ENCODE assay signal across 9 mouse cellular contexts in the genomic region with DNA sequence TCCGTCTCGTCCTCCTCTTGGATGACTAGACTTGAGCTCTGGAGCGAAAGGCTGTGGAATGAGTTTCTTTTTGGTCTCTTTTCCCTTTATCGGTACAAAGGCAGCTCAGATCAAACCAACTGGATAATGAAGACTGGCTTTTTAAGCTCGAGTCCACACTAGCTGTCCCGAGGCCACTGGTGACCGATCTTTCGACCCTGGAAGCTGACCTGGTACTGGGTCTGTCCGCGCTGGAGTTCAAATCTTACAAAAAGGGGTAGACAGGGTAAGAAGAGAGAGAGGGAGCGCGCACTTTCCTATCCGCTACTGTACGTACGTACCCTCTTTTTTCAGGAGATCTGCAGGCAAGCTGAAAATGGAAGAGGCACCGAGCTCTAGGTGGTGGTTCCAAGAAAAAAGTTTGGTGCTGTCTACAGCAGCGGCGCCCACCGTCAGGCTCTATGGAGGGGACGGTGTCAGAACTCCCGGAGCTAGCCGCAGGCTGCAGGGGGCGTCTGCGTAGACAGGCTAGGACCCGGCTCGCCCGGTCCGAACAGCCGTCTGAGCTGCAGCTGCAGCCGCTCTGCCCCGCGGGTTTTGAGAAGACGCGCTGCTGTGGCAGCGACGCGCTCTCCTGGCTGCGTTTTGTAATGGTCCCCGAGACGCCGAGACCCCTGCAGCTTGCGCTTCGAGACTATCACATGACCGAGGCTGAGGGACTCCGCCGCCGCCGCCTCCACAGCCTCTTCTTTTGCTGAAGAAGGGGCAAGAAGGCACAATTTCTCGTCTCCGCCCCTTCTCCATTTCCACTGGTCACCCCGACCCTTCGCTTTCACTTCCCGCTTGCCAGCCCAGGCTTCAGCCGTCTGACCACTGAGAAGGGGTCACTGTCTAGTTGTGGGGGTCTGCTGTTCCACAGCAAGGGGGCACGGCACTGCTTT. TPM values are rescaled to one million over a fixed set of nuclear protein-coding genes. Genes with fewer than 3 reads are reported as not detected.
A peak's percentile ranks its signal among the peaks of the same experiment; 100 is the strongest.
DNase-seq lines count a peak whose midpoint lies in the region; ATAC-seq lines count a peak whose summit lies in the region.
"Had no signal": no experiment of that assay in that cellular context is flagged by ENCODE, and none has a peak within 500 bp of the region (broad histone marks: within the 10 kb centered on the region; RNA-seq: fewer than 3 reads in every experiment).

No protein-coding gene starts in this region.

- no peaks in the 10 kb centered on the region for H3K36me3 ChIP-seq in hindbrain, embryonic 12.5 days

- intact Hi-C loops in heart, postnatal 25 days (cut with DNase I), result no loop called here

- peaks cover 38% of the 10 kb centered on the region for H3K4me1 ChIP-seq in hindbrain, embryonic 12.5 days

- peak overlapping the region; percentile 46 for H3K4me3 ChIP-seq in hindbrain, embryonic 12.5 days
- H3K4me3 ChIP-seq: erythroblast, embryonic 14.5 days had no signal

- H3K27me3 ChIP-seq in hindbrain, embryonic 12.5 days, result peaks cover 99% of the 10 kb centered on the region

- H3K27ac ChIP-seq in hindbrain, embryonic 12.5 days, result no peak overlapping the region

- peak overlapping the region; percentile 84 for H3K4me2 ChIP-seq in hindbrain, embryonic 12.5 days (replicated peaks)

- peak; percentile 85 for DNase-seq in heart, adult 11 months
- DNase-seq in heart, postnatal 25 days (ENCODE audit: low spot score), result no peak
- DNase-seq in embryo, embryonic 10.5 days (ENCODE audit: low spot score), result peak; percentile 60
- peak; percentile 45 for DNase-seq in mesoderm, embryonic 11.5 days (ENCODE audit: low read depth, low spot score)
- DNase-seq in cerebellum, adult 11-12 months, result no peak
- DNase-seq in cerebellum, adult 9-10 months, result no peak
- DNase-seq in right cerebral cortex, postnatal 36 days (ENCODE audit: low spot score in 2 of 2), result no peak

- H3K9ac ChIP-seq in hindbrain, embryonic 12.5 days, result no peak overlapping the region

- ATAC-seq in hindbrain, embryonic 12.5 days (ENCODE audit: low FRiP score), result peak; percentile 17; the same call in 1 of the 2 replicates

- H3K9me3 ChIP-seq in hindbrain, embryonic 12.5 days (replicated peaks), result no peaks in the 10 kb centered on the region

- under 1% methylated on average over 55 of the region's 55 CpGs for WGBS in hindbrain, embryonic 12.5 days

RNA-seq across cellular contexts. Expression of a gene that starts 0.6 kb away (rescaled TPM):
- total RNA-seq in heart, postnatal 25 days (2021), result not detected
- polyA plus RNA-seq in hindbrain, embryonic 12.5 days (2016; fragmentation: Nextera tagmentation; extraction: Ambion mirVana), result 2.6 and 3.2 TPM in 2 replicates
- polyA plus RNA-seq: erythroblast, embryonic 14.5 days had no signal

Comparison
In these comparisons a context has a peak if more than half of its experiments do, and no peak if none do; other contexts are left out.
1. DNase-seq: peak in heart, adult 11 months (single experiment), embryo, embryonic 10.5 days (single experiment) and mesoderm, embryonic 11.5 days (single experiment); none in heart, postnatal 25 days (single experiment), cerebellum, adult 11-12 months (single experiment), cerebellum, adult 9-10 months (single experiment) and right cerebral cortex, postnatal 36 days (0 of 2).